Mouse (Mus musculus) CH12.LX (cell line): ENCODE measurements at regions not wholly inside any gene's neighbourhood (a gene's known extent, or its start where the extent isn't known, plus 50 kb on each side); places are given as distances from the start of the nearest gene placed in this dataset.

Experiments
- DNase-seq: peaks from one replicate; pipeline ENCODE4 v3.0.0-alpha.2; 2013; ENCODE audit errors: extremely low read depth
- H3K27ac ChIP-seq: 2 replicates; pipeline ENCODE4 v1.5.1; 2012; ENCODE audit warnings: low read depth, mild to moderate bottlenecking, control low read depth, moderate library complexity; ENCODE audit not compliant: insufficient read depth
- H3K27me3 ChIP-seq: replicated peaks from 2 replicates; pipeline ENCODE3; 2012; ENCODE audit warnings: inconsistent platforms
- H3K36me3 ChIP-seq, 2 experiments: replicated peaks in 1 of 2; 2 replicates each; pipeline versions ENCODE3 to v1.6.1; 2012; ENCODE audit warnings: inconsistent platforms in 1 of 2, low read length in 1 of 2, mild to moderate bottlenecking in 1 of 2, mixed read lengths in 1 of 2, moderate library complexity in 1 of 2; ENCODE audit not compliant: control insufficient read depth in 1 of 2, insufficient read depth in 1 of 2
- H3K4me1 ChIP-seq, 2 experiments: 2 replicates each; pipeline ENCODE4 v1.6.1; 2012; ENCODE audit warnings: inconsistent platforms in 1 of 2, moderate library complexity in 1 of 2; ENCODE audit not compliant: insufficient read depth in 2 of 2, control insufficient read depth in 1 of 2
- H3K4me2 ChIP-seq: 2 replicates; pipeline ENCODE4 v1.6.1; 2012; ENCODE audit warnings: low read depth, mild to moderate bottlenecking, control low read depth; ENCODE audit not compliant: poor library complexity, insufficient read depth, severe bottlenecking
- H3K4me3 ChIP-seq, 3 experiments: fragments of 150-350 bp in 1 of 3; sonication (generic) in 1 of 3; replicated peaks in 1 of 3; 2 replicates each; pipeline versions ENCODE3 to v1.5.1; 2011 to 2012; ENCODE audit warnings: low read depth in 2 of 3, low read length in 2 of 3, mild to moderate bottlenecking in 2 of 3, moderate library complexity in 2 of 3, control low read depth in 1 of 3, improper control_type of control experiment in 1 of 3, inconsistent platforms in 1 of 3, mixed read lengths in 1 of 3; ENCODE audit not compliant: poor library complexity in 1 of 3
- H3K79me2 ChIP-seq: replicated peaks from 2 replicates; pipeline ENCODE4 v1.6.1; 2012; ENCODE audit warnings: mild to moderate bottlenecking, moderate library complexity; ENCODE audit not compliant: control insufficient read depth, poor library complexity, insufficient read depth, severe bottlenecking; ENCODE audit errors: extremely low read depth
- H3K9ac ChIP-seq: 2 replicates; pipeline ENCODE4 v1.6.1; 2012; ENCODE audit warnings: low read depth, mild to moderate bottlenecking, control low read depth, moderate library complexity; ENCODE audit not compliant: insufficient read depth
- H3K9me3 ChIP-seq: replicated peaks from 2 replicates; pipeline ENCODE3; 2012; ENCODE audit warnings: low read length, inconsistent platforms, mixed read lengths
- CHD1 ChIP-seq: IDR thresholded peaks from 2 replicates; pipeline ENCODE4 v1.6.1; 2012; ENCODE audit warnings: low read depth, low read length, improper control_type of control experiment, inconsistent platforms
- CTCF ChIP-seq, 2 experiments: IDR thresholded peaks in 1 of 2; conservative IDR thresholded peaks in 1 of 2; 2 replicates each; pipeline ENCODE4 v1.5.1; 2011 to 2012; ENCODE audit warnings: low read depth in 2 of 2, low read length in 2 of 2, improper control_type of control experiment in 1 of 2, inconsistent platforms in 1 of 2, mild to moderate bottlenecking in 1 of 2, moderate library complexity in 1 of 2
- E2F4 ChIP-seq: IDR thresholded peaks from 2 replicates; pipeline ENCODE4 v1.6.1; 2011; ENCODE audit warnings: low read depth, low read length, improper control_type of control experiment; ENCODE audit not compliant: insufficient replicate concordance
- EP300 ChIP-seq: IDR thresholded peaks from 2 replicates; pipeline ENCODE4 v1.6.1; 2011; ENCODE audit warnings: low read length, improper control_type of control experiment
- IRF4 ChIP-seq: IDR thresholded peaks from 2 replicates; pipeline ENCODE4 v1.6.1; 2014; ENCODE audit warnings: low read depth, mild to moderate bottlenecking, inconsistent platforms, low read length, improper control_type of control experiment
- JUND ChIP-seq: conservative IDR thresholded peaks from 2 replicates; pipeline ENCODE4 v1.6.1; 2011; ENCODE audit warnings: low read depth, low read length, improper control_type of control experiment
- KAT2A ChIP-seq: IDR thresholded peaks from 2 replicates; pipeline ENCODE4 v1.6.1; 2012; ENCODE audit warnings: low read length, improper control_type of control experiment, inconsistent platforms; ENCODE audit not compliant: insufficient replicate concordance
- MAFK ChIP-seq: IDR thresholded peaks from 2 replicates; pipeline ENCODE4 v1.6.1; 2011; ENCODE audit warnings: low read length, improper control_type of control experiment; ENCODE audit not compliant: insufficient replicate concordance
- MAZ ChIP-seq: IDR thresholded peaks from 2 replicates; pipeline ENCODE4 v1.6.1; 2012; ENCODE audit warnings: low read depth, mild to moderate bottlenecking, inconsistent platforms, low read length, improper control_type of control experiment, moderate library complexity
- MXI1 ChIP-seq: IDR thresholded peaks from 2 replicates; pipeline ENCODE4 v1.6.1; 2011; ENCODE audit warnings: mild to moderate bottlenecking, low read depth, low read length, improper control_type of control experiment
- MYC ChIP-seq: IDR thresholded peaks from 2 replicates; pipeline ENCODE4 v1.6.1; 2011; ENCODE audit warnings: low read depth, mild to moderate bottlenecking, improper control_type of control experiment, low read length
- NELFE ChIP-seq: IDR thresholded peaks from 2 replicates; pipeline ENCODE4 v1.6.1; 2011; ENCODE audit warnings: low read depth, low read length, improper control_type of control experiment
- NRF1 ChIP-seq: IDR thresholded peaks from 2 replicates; pipeline ENCODE4 v1.6.1; 2014; ENCODE audit warnings: low read depth, mild to moderate bottlenecking, inconsistent platforms, low read length, improper control_type of control experiment, moderate library complexity
- POLR2A ChIP-seq: IDR thresholded peaks from 2 replicates; pipeline ENCODE4 v1.6.1; 2011; ENCODE audit warnings: low read depth, mild to moderate bottlenecking, improper control_type of control experiment, low read length
- RCOR1 ChIP-seq: conservative IDR thresholded peaks from 2 replicates; pipeline ENCODE4 v1.6.1; 2012; ENCODE audit warnings: low read depth, mild to moderate bottlenecking, inconsistent platforms, low read length, improper control_type of control experiment
- TBP ChIP-seq: conservative IDR thresholded peaks from 2 replicates; pipeline ENCODE4 v1.6.1; 2011; ENCODE audit warnings: low read depth, low read length, improper control_type of control experiment
- TCF12 ChIP-seq: IDR thresholded peaks from 2 replicates; pipeline ENCODE4 v1.6.1; 2014; ENCODE audit warnings: low read depth, mild to moderate bottlenecking, inconsistent platforms, low read length, improper control_type of control experiment
- ZC3H11A ChIP-seq: IDR thresholded peaks from 2 replicates; pipeline ENCODE4 v1.6.1; 2012; ENCODE audit warnings: low read depth, mild to moderate bottlenecking, inconsistent platforms, low read length, improper control_type of control experiment
- ZKSCAN1 ChIP-seq: IDR thresholded peaks from 2 replicates; pipeline ENCODE4 v1.6.1; 2012; ENCODE audit warnings: low read depth, inconsistent platforms, low read length, improper control_type of control experiment, borderline replicate concordance
- ZNF384 ChIP-seq: IDR thresholded peaks from 2 replicates; pipeline ENCODE4 v1.6.1; 2012; ENCODE audit warnings: low read depth, low read length, improper control_type of control experiment, inconsistent platforms
- dilution Hi-C: fragments of 300-500 bp; cut with MboI; formaldehyde crosslinking; loops from 2 replicates; pipeline ENCODE4 v1.14.3; 2020; ENCODE audit warnings: low sequenced_read_pairs; ENCODE audit not compliant: extremely low pct_unique_long_range_greater_than_20kb, extremely low pct_ligation_motif_present
- in situ Hi-C: fragments of 300-500 bp; cut with MboI; formaldehyde crosslinking; loops from 3 replicates; pipeline ENCODE4 v1.14.3; 2019; ENCODE audit warnings: low sequenced_read_pairs, low pct_ligation_motif_present, low pct_unique_long_range_greater_than_20kb, mixed read lengths

GRCm38 (mm10) chr11:63294476-63294875 is 165.7 kb downstream of the Pmp22 start:
- Histone ChIP-seq H3K4me1 (no peaks in the 10 kb centered on the region), H3K4me3 (no peak overlapping the region), H3K27me3 (no peaks in the 10 kb centered on the region), H3K9me3 (no peaks in the 10 kb centered on the region), H3K4me2 (no peak overlapping the region), H3K27ac (no peak overlapping the region), H3K79me2 (no peaks in the 10 kb centered on the region), H3K9ac (no peak overlapping the region), H3K36me3 (no peaks in the 10 kb centered on the region)
- no peak for DNase-seq
- TF ChIP-seq E2F4: no peak
- no peak for TF ChIP-seq MXI1
- dilution Hi-C loops (no loop called here), in situ Hi-C loops (no loop called here)

- Histone ChIP-seq H3K27ac (no peak overlapping the region), H3K9me3 (no peaks in the 10 kb centered on the region), H3K36me3 (no peaks in the 10 kb centered on the region), H3K9ac (no peak overlapping the region), H3K4me3 (no peak overlapping the region), H3K79me2 (no peaks in the 10 kb centered on the region), H3K27me3 (no peaks in the 10 kb centered on the region), H3K4me2 (no peak overlapping the region), H3K4me1 (no peaks in the 10 kb centered on the region)
- in situ Hi-C loops: no loop called here
- TF ChIP-seq TBP: no peak
- no peak for TF ChIP-seq KAT2A
- TF ChIP-seq EP300: no peak
- TF ChIP-seq E2F4: no peak
- TF ChIP-seq ZC3H11A: no peak
- TF ChIP-seq MAFK: no peak
- TF ChIP-seq RCOR1: no peak
- TF ChIP-seq ZNF384: no peak
- TF ChIP-seq CHD1: no peak
- no peak for TF ChIP-seq NELFE
- no peak for TF ChIP-seq ZKSCAN1
- TF ChIP-seq NRF1: no peak
- TF ChIP-seq MAZ: no peak
- TF ChIP-seq JUND: no peak
- no peak for TF ChIP-seq TCF12
- no peak for TF ChIP-seq POLR2A
- TF ChIP-seq CTCF (conservative IDR thresholded peaks at IDR 0.05 in 1 of 2, IDR thresholded peaks at IDR 0.05 in 1 of 2; ENCODE audit: low read depth in 2 of 2, low read length in 2 of 2): no peak
- TF ChIP-seq IRF4: no peak
- no peak for TF ChIP-seq MYC
- dilution Hi-C loops: no loop called here
- DNase-seq: no peak
These were observed 167.7 kb downstream of the Pmp22 start for GRCm38 (mm10) chr11:63296476-63296875.
